Mouse (Mus musculus) hindbrain, embryonic 16.5 days (tissue): ENCODE results near the gene Nfkbie. TPM values are rescaled to one million over a fixed set of nuclear protein-coding genes. Genes with fewer than 3 reads are reported as not detected.

Experiments
- ATAC-seq: fragments of 200-750 bp; cut with Nextera tagmentation; 2 replicates; pipeline ENCODE4 v1.8.0; 2017; ENCODE audit warnings: moderate TSS enrichment, moderate library complexity
- H3K27ac ChIP-seq: fragments of 300-500 bp; sonication (generic); 2 replicates; pipeline ENCODE4 v1.5.1; 2014; ENCODE audit warnings: low read depth, mild to moderate bottlenecking, control low read depth, low read length, moderate library complexity
- H3K27me3 ChIP-seq: fragments of 300-500 bp; sonication (generic); replicated peaks from 2 replicates; pipeline ENCODE4 v1.6.1; 2014; ENCODE audit warnings: low read length; ENCODE audit not compliant: control insufficient read depth, insufficient read depth
- H3K36me3 ChIP-seq: fragments of 300-500 bp; sonication (generic); 2 replicates; pipeline ENCODE4 v1.6.1; 2014; ENCODE audit warnings: mild to moderate bottlenecking, low read length, moderate library complexity, mixed read lengths; ENCODE audit not compliant: control insufficient read depth, insufficient read depth
- H3K4me1 ChIP-seq: fragments of 300-500 bp; sonication (generic); 2 replicates; pipeline ENCODE4 v1.6.1; 2014; ENCODE audit warnings: low read depth, low read length; ENCODE audit not compliant: control insufficient read depth, insufficient read depth
- H3K4me2 ChIP-seq: fragments of 300-500 bp; sonication (generic); 2 replicates; pipeline ENCODE4 v1.6.1; 2014; ENCODE audit warnings: mild to moderate bottlenecking, low read length, control low read depth, moderate library complexity
- H3K4me3 ChIP-seq: fragments of 300-500 bp; sonication (generic); 2 replicates; pipeline ENCODE4 v1.5.1; 2014; ENCODE audit warnings: mild to moderate bottlenecking, low read length, control low read depth, moderate library complexity
- H3K9ac ChIP-seq: fragments of 300-500 bp; sonication (generic); 2 replicates; pipeline ENCODE4 v1.6.1; 2014; ENCODE audit warnings: low read depth, mild to moderate bottlenecking, control low read depth, low read length, moderate library complexity
- H3K9me3 ChIP-seq: fragments of 300-500 bp; sonication (generic); 2 replicates; pipeline ENCODE4 v1.6.1; 2014; ENCODE audit warnings: mild to moderate bottlenecking, low read length, moderate library complexity; ENCODE audit not compliant: control insufficient read depth
- WGBS: fragments of 180-500 bp; shearing (Covaris S2); extraction: QIAGEN DNeasy Blood & Tissue Kit; methylation state at CpG from one replicate; pipeline ENCODE4 v1.1.7; 2014; 5-methylcytosine and 5-hydroxymethylcytosine counted together
- polyA plus RNA-seq: library from polyadenylated mRNA; unstranded; fragments of >200 nt; fragmentation: Nextera tagmentation; extraction: Ambion mirVana; gene quantifications from 2 replicates; pipeline ENCODE4 v1.2.1, GENCODE M21; 2015

The Nfkbie gene
- polyA plus RNA-seq, 1 experiment from 2014 or later = 6.8 TPM

GRCm38 (mm10) chr17:45582188-45582587 is 26.7 kb downstream of the Nfkbie start:
- WGBS = 95% methylated on average over 6 of the region's 6 CpGs
- H3K4me1 ChIP-seq = peaks cover 15% of the 10 kb centered on the region
- no peaks in the 10 kb centered on the region for H3K36me3 ChIP-seq
- H3K27ac ChIP-seq = no peak overlapping the region
- no peaks in the 10 kb centered on the region for H3K9me3 ChIP-seq
- no peak overlapping the region for H3K4me2 ChIP-seq
- H3K4me3 ChIP-seq = no peak overlapping the region
- no peak overlapping the region for H3K9ac ChIP-seq
- no peak for ATAC-seq
- no peaks in the 10 kb centered on the region for H3K27me3 ChIP-seq

DNA sequence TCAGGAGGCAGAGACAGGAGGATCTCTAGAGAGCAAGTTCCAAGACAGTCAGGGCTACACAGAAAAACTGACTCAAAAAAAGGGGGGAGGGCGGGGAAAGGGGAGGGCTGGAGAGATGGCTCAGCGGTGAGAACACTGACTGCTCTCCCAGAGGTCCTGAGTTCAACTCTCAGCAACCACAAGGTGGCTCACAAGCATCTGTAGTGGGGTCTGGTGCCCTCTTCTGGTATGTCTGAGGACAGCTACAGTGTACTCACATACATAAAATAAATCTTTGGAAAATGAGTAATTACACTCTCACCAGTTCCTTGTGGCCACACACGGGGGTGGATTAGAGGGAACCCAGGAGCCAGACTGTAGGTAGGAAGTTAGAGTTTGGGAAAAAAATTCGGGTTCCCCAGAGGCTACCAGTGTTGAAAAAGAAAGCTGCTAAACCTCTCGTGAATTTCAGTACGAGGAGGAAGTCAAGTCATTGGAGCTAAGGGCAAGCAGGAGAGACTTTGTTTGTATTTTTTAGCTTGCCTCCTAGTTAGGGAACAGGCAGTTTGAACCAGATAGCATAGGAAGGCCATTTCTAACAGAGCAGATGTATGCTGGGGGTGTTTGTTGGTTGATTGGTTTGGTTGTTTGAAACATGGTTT is 27.3 kb downstream of the Nfkbie start:
- no peaks in the 10 kb centered on the region for H3K27me3 ChIP-seq
- H3K27ac ChIP-seq = no peak overlapping the region
- no peaks in the 10 kb centered on the region for H3K9me3 ChIP-seq
- no peak overlapping the region for H3K9ac ChIP-seq
- H3K4me3 ChIP-seq = no peak overlapping the region
- peaks cover 15% of the 10 kb centered on the region for H3K4me1 ChIP-seq
- H3K36me3 ChIP-seq = no peaks in the 10 kb centered on the region
- ATAC-seq = no peak
- 70% methylated on average over 6 of the region's 6 CpGs for WGBS
- H3K4me2 ChIP-seq = no peak overlapping the region

DNA sequence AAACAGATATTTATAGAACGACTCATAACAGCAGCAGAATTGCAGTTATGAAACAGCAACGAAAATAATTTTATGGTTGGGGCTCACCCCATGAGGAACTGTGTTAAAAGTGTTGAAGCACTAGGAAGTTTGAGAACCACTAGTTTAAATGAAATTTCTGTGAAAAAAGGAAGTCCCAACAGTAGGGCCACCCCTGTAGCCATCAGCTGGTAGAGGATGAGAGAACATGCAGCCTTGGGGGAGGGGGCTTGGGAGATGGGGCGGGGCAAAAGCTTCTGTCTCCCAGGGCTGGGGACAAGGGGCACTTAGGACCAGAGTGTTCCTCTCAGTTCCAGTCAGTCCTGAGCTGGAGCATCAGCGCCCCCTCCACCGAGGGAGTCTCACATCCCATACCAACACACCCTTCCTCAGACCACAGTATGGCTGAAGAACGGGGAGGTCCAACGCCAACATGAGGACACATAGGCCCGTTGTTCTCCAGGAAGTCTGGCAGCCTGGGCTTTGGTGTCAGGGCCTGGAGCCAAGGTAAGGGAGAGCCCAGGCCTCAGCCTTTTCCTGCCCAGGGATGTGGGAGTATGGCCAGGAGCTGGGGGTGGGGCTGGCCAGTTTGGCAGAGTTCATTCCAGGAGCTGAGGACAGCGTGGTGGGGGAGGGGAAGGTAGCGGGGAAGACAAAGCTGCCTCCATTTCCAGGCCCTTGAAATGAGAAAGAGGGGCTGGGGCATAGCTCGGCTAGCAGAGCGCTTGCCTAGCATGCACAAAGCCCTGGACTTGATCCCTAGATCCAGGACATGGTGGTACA is 28.8 kb downstream of the Nfkbie start:
- peak overlapping the region; percentile 41; the same call in 1 of the 2 replicates for H3K9ac ChIP-seq
- no peaks in the 10 kb centered on the region for H3K27me3 ChIP-seq
- no peak overlapping the region for H3K4me3 ChIP-seq
- no peak overlapping the region; the same call in 1 of the 2 replicates for H3K4me2 ChIP-seq
- H3K27ac ChIP-seq = peak overlapping the region; percentile 76
- no peaks in the 10 kb centered on the region for H3K36me3 ChIP-seq
- H3K4me1 ChIP-seq = peaks cover 15% of the 10 kb centered on the region
- 35% methylated on average over 12 of the region's 12 CpGs for WGBS
- peak; percentile 85 for ATAC-seq
- no peaks in the 10 kb centered on the region for H3K9me3 ChIP-seq

DNA sequence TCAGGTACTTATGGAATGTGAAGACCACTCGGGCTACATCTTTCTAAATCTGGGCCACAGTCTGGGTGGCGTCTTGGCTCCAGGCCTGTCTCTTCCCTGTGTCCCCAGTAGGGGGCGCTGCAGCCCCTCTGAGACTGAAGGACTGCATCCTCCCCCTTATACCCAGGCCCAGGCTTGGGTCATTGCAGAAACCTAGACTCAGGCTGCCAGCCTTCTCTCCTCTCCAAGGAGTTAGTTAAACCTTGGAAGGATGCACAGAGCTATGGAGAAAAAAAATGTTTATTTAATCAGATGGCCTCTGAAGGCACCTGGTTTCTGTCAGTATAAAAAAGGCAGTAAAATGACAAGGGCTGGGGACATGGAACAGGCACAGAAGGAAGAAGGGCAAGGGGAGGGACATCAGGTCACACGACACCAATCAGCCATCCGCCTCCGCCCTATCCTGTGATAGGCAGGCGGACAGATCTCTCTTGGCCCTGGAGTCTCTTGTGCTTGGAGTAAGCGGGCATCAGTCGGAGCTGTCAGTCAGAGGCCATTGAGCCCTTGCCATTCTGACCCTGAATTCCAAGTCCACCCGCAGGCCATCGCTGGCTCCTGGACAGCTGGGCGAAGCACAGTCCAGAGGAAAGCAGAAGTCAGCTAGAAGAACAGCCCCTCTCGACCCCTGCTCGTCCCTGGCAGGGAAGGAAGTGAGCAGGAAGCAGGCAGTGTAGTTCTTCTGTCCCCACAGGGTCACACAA is 29.6 kb downstream of the Nfkbie start:
- H3K4me1 ChIP-seq = peaks cover 15% of the 10 kb centered on the region
- H3K4me3 ChIP-seq = no peak overlapping the region
- H3K4me2 ChIP-seq = no peak overlapping the region; the same call in 1 of the 2 replicates
- peak; percentile 62 for ATAC-seq
- WGBS = 23% methylated on average over 14 of the region's 14 CpGs
- H3K9ac ChIP-seq = peak overlapping the region; percentile 41
- no peaks in the 10 kb centered on the region for H3K9me3 ChIP-seq
- no peaks in the 10 kb centered on the region for H3K36me3 ChIP-seq
- H3K27me3 ChIP-seq = no peaks in the 10 kb centered on the region
- peak overlapping the region; percentile 76 for H3K27ac ChIP-seq

DNA sequence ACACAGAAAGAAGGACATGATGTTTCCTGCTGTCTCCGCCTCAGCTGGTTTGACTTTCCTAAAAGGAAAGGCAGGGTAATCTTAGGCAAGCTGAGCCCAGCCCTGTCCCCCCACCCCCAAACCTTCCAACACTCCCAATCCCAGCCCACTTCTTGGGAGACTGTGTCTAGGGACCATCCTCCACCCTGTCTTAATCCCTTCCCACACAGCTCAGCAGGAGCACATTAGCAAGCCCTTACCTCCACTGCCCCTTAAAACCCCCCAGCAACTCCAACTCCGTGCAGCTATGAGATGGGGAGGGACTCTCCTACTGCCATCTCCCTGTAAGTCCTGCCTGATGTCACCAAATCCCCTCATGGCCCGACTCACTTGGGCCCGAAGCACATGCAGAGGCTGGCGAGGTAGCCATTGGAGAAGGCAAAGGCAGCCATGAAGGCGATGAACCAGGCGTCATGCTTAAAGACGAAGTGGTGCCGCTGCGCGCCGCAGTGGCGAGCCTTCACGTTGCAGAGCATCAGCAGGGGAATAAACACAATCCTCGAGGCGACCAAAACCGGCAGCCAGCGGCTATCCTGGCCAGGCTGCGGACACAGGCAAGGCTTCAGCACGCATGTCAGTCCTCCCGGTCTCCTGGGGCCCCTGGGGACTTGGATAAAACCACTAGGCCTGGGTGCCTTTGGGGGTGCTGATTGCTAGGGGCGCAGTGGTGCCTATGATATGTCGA is 30.4 kb downstream of the Nfkbie start:
- peaks cover 14% of the 10 kb centered on the region for H3K4me1 ChIP-seq
- no peaks in the 10 kb centered on the region for H3K27me3 ChIP-seq
- no peak for ATAC-seq
- no peaks in the 10 kb centered on the region for H3K36me3 ChIP-seq
- H3K9me3 ChIP-seq = no peaks in the 10 kb centered on the region
- H3K4me3 ChIP-seq = no peak overlapping the region
- 69% methylated on average over 23 of the region's 23 CpGs for WGBS
- no peak overlapping the region for H3K4me2 ChIP-seq
- peak overlapping the region; percentile 76 for H3K27ac ChIP-seq
- H3K9ac ChIP-seq = no peak overlapping the region

GRCm38 (mm10) chr17:45586449-45586837 is 30.9 kb downstream of the Nfkbie start:
- H3K4me2 ChIP-seq = no peak overlapping the region
- no peaks in the 10 kb centered on the region for H3K9me3 ChIP-seq
- 98% methylated on average over 3 of the region's 3 CpGs for WGBS
- peaks cover 12% of the 10 kb centered on the region for H3K4me1 ChIP-seq
- no peaks in the 10 kb centered on the region for H3K36me3 ChIP-seq
- no peak for ATAC-seq
- H3K27me3 ChIP-seq = no peaks in the 10 kb centered on the region
- H3K27ac ChIP-seq = no peak overlapping the region
- no peak overlapping the region for H3K9ac ChIP-seq
- no peak overlapping the region for H3K4me3 ChIP-seq

DNA sequence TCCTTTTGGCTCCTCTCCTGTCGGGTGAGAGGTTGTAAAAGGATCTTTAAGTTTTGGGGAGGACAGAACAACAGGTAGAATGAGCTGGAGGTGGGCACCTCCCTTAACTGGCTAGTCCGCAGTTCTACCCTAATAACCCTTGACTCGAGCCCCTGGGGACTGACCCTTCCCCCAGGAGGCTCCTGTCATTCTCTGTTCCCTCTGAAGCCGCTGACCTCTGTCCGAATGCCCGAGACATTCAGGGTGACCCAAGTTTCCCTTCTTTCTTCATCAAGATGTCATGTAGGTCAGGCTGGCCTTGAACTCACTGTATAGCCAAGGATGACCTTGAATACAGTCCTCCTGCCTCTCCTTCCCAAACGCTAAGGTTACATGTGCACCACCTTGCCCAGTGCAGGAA is 32.9 kb downstream of the Nfkbie start:
- no peak overlapping the region for H3K4me2 ChIP-seq
- H3K4me3 ChIP-seq = no peak overlapping the region
- no peaks in the 10 kb centered on the region for H3K27me3 ChIP-seq
- no peak overlapping the region for H3K27ac ChIP-seq
- whole genome bisulfite sequencing = 94% methylated on average over 7 of the region's 7 CpGs
- peaks cover 22% of the 10 kb centered on the region for H3K4me1 ChIP-seq
- no peaks in the 10 kb centered on the region for H3K36me3 ChIP-seq
- no peaks in the 10 kb centered on the region for H3K9me3 ChIP-seq
- H3K9ac ChIP-seq = no peak overlapping the region
- no peak for ATAC-seq

DNA sequence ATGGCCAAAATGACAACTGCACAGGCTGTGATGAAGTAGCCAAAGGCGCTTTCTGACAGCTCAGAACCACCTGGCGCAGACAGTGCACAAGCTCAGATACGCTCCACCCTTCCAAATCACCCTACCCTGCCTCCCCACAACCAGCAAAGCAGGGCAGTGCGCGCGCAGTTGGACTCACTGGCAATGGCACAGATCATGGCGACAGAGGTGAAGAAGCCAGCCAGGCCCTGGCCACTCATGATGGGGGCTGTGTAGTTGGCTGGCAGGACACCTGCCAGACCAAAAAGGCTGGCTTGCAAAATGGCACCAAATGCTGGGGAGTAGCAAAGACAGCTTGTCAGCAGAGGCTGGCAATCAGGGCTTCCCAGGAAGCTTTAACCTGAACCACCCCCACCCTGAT is 33.7 kb downstream of the Nfkbie start:
- WGBS = 95% methylated on average over 7 of the region's 7 CpGs
- peaks cover 25% of the 10 kb centered on the region for H3K4me1 ChIP-seq
- H3K27ac ChIP-seq = no peak overlapping the region
- no peaks in the 10 kb centered on the region for H3K36me3 ChIP-seq
- H3K4me3 ChIP-seq = no peak overlapping the region
- no peak overlapping the region for H3K4me2 ChIP-seq
- ATAC-seq = no peak
- H3K9me3 ChIP-seq = no peaks in the 10 kb centered on the region
- H3K27me3 ChIP-seq = peaks cover 2% of the 10 kb centered on the region; the same call in 1 of the 2 replicates
- no peak overlapping the region for H3K9ac ChIP-seq
